Mouse (Mus musculus) myocyte (in vitro differentiated cells): ENCODE measurements around the gene Nfe2l3.

Experiments used
- MAX ChIP-seq: IDR thresholded peaks from one replicate; pipeline ENCODE4 v1.6.1; 2011; ENCODE audit warnings: low read depth, mild to moderate bottlenecking, control low read depth
- POLR2A ChIP-seq: IDR thresholded peaks from one replicate; pipeline ENCODE4 v1.6.1; 2011; ENCODE audit warnings: low read depth, mild to moderate bottlenecking, control low read depth, moderate library complexity; ENCODE audit not compliant: insufficient read length
- REST ChIP-seq: IDR thresholded peaks from one replicate; pipeline ENCODE4 v1.6.1; 2011; ENCODE audit warnings: mild to moderate bottlenecking, control low read depth, moderate library complexity; ENCODE audit not compliant: insufficient read depth, insufficient read length
- USF1 ChIP-seq: IDR thresholded peaks from one replicate; pipeline ENCODE4 v1.6.1; 2011; ENCODE audit warnings: low read depth, mild to moderate bottlenecking, control low read depth, moderate library complexity

- TF ChIP-seq MAX = no peak
- TF ChIP-seq POLR2A = no peak
- TF ChIP-seq REST = no peak
- no peak for TF ChIP-seq USF1
These were observed 16.0 kb upstream of the Nfe2l3 start for GRCm38 (mm10) chr6:51416433-51416832.
